ENCODE assay signal across 16 mouse cellular contexts in the genomic region with DNA sequence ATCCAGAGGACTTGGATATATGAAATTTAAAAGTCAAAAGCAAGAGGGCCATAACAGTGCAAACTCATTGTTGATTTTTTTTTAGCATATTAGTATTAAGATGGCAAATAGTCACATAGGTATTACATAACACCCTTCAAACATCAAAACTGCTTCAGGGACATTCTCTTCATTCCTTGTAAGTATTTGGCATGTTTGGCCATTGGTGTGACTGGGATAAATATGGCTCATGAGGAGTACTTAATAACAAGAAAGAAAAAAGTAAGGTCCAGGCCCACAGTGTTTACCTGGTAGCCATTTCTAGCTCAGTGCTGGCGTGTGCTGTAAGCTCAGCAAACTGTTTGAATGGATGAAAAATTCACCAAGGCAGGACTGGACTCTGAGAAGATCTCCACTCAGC.
A peak's percentile ranks its signal among the peaks of the same experiment; 100 is the strongest.
DNase-seq lines count a peak whose midpoint lies in the region; ATAC-seq lines count a peak whose summit lies in the region.
"Had no signal": no experiment of that assay in that cellular context is flagged by ENCODE, and none has a peak within 500 bp of the region (broad histone marks: within the 10 kb centered on the region; RNA-seq: fewer than 3 reads in every experiment).

No protein-coding gene starts in this region.

- ATAC-seq in granulocyte monocyte progenitor cell, adult 5-6 weeks (replicated peaks; ENCODE audit: poor library complexity, severe bottlenecking): peak; percentile 9; the same call in 1 of the 2 replicates
- ATAC-seq: forebrain, embryonic 15.5 days had no signal

- peak; percentile 16 for DNase-seq in kidney, adult 9 months
- DNase-seq in kidney, postnatal 25 days: no peak
- peak; percentile 72 for DNase-seq in lung, postnatal 25 days (ENCODE audit: low spot score)
- no peak for DNase-seq in lung, postnatal 4 days
- no peak for DNase-seq in spleen, adult 18-20 months
- DNase-seq in yolk sac, embryonic 10.5 days (ENCODE audit: low spot score): no peak
- DNase-seq: cerebellum, adult 11-12 months; cerebellum, adult 8-10 months; cerebellum, postnatal 10 days; cerebellum, postnatal 36 days; embryo, embryonic 11 days; gastrocnemius, postnatal 10 days; gastrocnemius, postnatal 36 days; heart, postnatal 4 days had no signal

Comparison
In these comparisons a context has a peak if more than half of its experiments do, and no peak if none do; other contexts are left out.
1. DNase-seq: peak in kidney, adult 9 months (single experiment) and lung, postnatal 25 days (single experiment); none in kidney, postnatal 25 days (0 of 2), lung, postnatal 4 days (0 of 2), spleen, adult 18-20 months (0 of 2) and yolk sac, embryonic 10.5 days (single experiment).